Comparison of ENCODE assay signal across 26 mouse cellular contexts in genomic region chr3:120511651-120512050, GRCm38 (mm10).
"Had no signal": no experiment of that assay in that cellular context is flagged by ENCODE, and none has a peak within 500 bp of the region (broad histone marks: within the 10 kb centered on the region; RNA-seq: fewer than 3 reads in every experiment).

No protein-coding gene starts in this region.

- H3K9me3 ChIP-seq: heart, embryonic 13.5 days; heart, embryonic 15.5 days; hindbrain, embryonic 13.5 days; hindbrain, embryonic 15.5 days; kidney, embryonic 15.5 days; limb, embryonic 13.5 days; limb, embryonic 15.5 days; liver, embryonic 12.5 days had no signal

- DNase-seq: gastrocnemius, postnatal 14 days; gastrocnemius, postnatal 36 days; heart, adult 11 months; heart, adult 2 months; heart, postnatal 14 days; heart, postnatal 36 days; kidney, adult 11 months; kidney, adult 2 months; kidney, adult 9 months; kidney, postnatal 14 days; kidney, postnatal 36 days; layer of hippocampus, adult 9-11 months; layer of hippocampus, postnatal 36 days; left cerebral cortex, postnatal 4 days had no signal

- H3K4me1 ChIP-seq: heart, embryonic 13.5 days; heart, embryonic 15.5 days; hindbrain, embryonic 13.5 days; hindbrain, embryonic 15.5 days; kidney, embryonic 15.5 days; limb, embryonic 13.5 days; limb, embryonic 15.5 days; liver, embryonic 12.5 days had no signal

- H3K27me3 ChIP-seq: heart, embryonic 13.5 days; heart, embryonic 15.5 days; hindbrain, embryonic 13.5 days; hindbrain, embryonic 15.5 days; kidney, embryonic 15.5 days; limb, embryonic 13.5 days; limb, embryonic 15.5 days; liver, embryonic 12.5 days had no signal

- ATAC-seq: hindbrain, postnatal 0 days; intestine, embryonic 16.5 days; liver, embryonic 12.5 days had no signal

- H3K27ac ChIP-seq: heart, adult 2 months; heart, embryonic 13.5 days; heart, embryonic 15.5 days; hindbrain, embryonic 13.5 days; hindbrain, embryonic 15.5 days; hindbrain, postnatal 0 days; kidney, embryonic 15.5 days; kidney, postnatal 0 days; limb, embryonic 13.5 days; limb, embryonic 15.5 days; liver, embryonic 12.5 days had no signal

- H3K4me2 ChIP-seq: heart, embryonic 11.5 days; heart, embryonic 13.5 days; heart, embryonic 15.5 days; hindbrain, embryonic 13.5 days; hindbrain, embryonic 15.5 days; kidney, embryonic 15.5 days; limb, embryonic 13.5 days; limb, embryonic 15.5 days; liver, embryonic 12.5 days had no signal

- H3K4me3 ChIP-seq: heart, adult 2 months; heart, embryonic 13.5 days; heart, embryonic 15.5 days; hindbrain, embryonic 13.5 days; hindbrain, embryonic 15.5 days; kidney, embryonic 15.5 days; limb, embryonic 13.5 days; limb, embryonic 15.5 days; liver, embryonic 12.5 days had no signal

- H3K36me3 ChIP-seq: heart, embryonic 13.5 days; heart, embryonic 15.5 days; hindbrain, embryonic 13.5 days; hindbrain, embryonic 15.5 days; kidney, embryonic 15.5 days; limb, embryonic 13.5 days; limb, embryonic 15.5 days; liver, embryonic 12.5 days had no signal

- H3K9ac ChIP-seq: heart, embryonic 13.5 days; heart, embryonic 15.5 days; hindbrain, embryonic 13.5 days; hindbrain, embryonic 15.5 days; kidney, embryonic 15.5 days; limb, embryonic 13.5 days; limb, embryonic 15.5 days; liver, embryonic 12.5 days had no signal
